Mouse (Mus musculus) intestine, embryonic 15.5 days (tissue): Measurements from ENCODE around the gene Aadacl3. TPM values are rescaled to one million over a fixed set of nuclear protein-coding genes. Genes with fewer than 3 reads are reported as not detected.

Source experiments
- ATAC-seq: fragments of 200-750 bp; cut with Nextera tagmentation; 2 replicates; pipeline ENCODE4 v1.8.0; 2017; ENCODE audit warnings: moderate TSS enrichment, moderate library complexity
- H3K27ac ChIP-seq: fragments of 300-500 bp; sonication (generic); 2 replicates; pipeline ENCODE4 v1.5.1; 2015; ENCODE audit warnings: mild to moderate bottlenecking, inconsistent platforms
- H3K27me3 ChIP-seq: fragments of 300-500 bp; sonication (generic); replicated peaks from 2 replicates; pipeline ENCODE4 v1.6.1; 2015; ENCODE audit warnings: inconsistent platforms
- H3K36me3 ChIP-seq: fragments of 300-500 bp; sonication (generic); 2 replicates; pipeline ENCODE4 v1.6.1; 2015; ENCODE audit warnings: inconsistent platforms
- H3K4me1 ChIP-seq: fragments of 300-500 bp; sonication (generic); replicated peaks from 2 replicates; pipeline ENCODE4 v1.6.1; 2015; ENCODE audit warnings: inconsistent platforms
- H3K4me2 ChIP-seq: fragments of 300-500 bp; sonication (generic); replicated peaks from 2 replicates; pipeline ENCODE4 v1.6.1; 2015; ENCODE audit warnings: mild to moderate bottlenecking, inconsistent platforms
- H3K4me3 ChIP-seq: fragments of 300-500 bp; sonication (generic); replicated peaks from 2 replicates; pipeline ENCODE4 v1.5.1; 2015; ENCODE audit warnings: inconsistent platforms
- H3K9ac ChIP-seq: fragments of 300-500 bp; sonication (generic); 2 replicates; pipeline ENCODE4 v1.6.1; 2015; ENCODE audit warnings: inconsistent platforms
- H3K9me3 ChIP-seq: fragments of 300-500 bp; sonication (generic); 2 replicates; pipeline ENCODE4 v1.6.1; 2016; ENCODE audit warnings: inconsistent platforms
- WGBS: fragments of 180-500 bp; shearing (Covaris S2); methylation state at CpG from one replicate; pipeline ENCODE4 v1.1.7; 2015; 5-methylcytosine and 5-hydroxymethylcytosine counted together
- polyA plus RNA-seq: library from polyadenylated mRNA; unstranded; fragments of >200 nt; fragmentation: Nextera tagmentation; extraction: Ambion mirVana; gene quantifications from 2 replicates; pipeline ENCODE4 v1.2.1, GENCODE M21; 2015

Aadacl3 gene
- polyA plus RNA-seq, 1 experiment from 2014 or later = not detected

- Histone ChIP-seq H3K9me3 (no peaks in the 10 kb centered on the region), H3K27me3 (no peaks in the 10 kb centered on the region), H3K4me2 (no peak overlapping the region), H3K9ac (no peak overlapping the region), H3K36me3 (no peaks in the 10 kb centered on the region), H3K4me3 (no peak overlapping the region), H3K27ac (no peak overlapping the region), H3K4me1 (no peaks in the 10 kb centered on the region)
- WGBS = 85% methylated on average over 5 of the region's 5 CpGs
- no peak for ATAC-seq
Observed at GRCm38 (mm10) chr4:144424590-144424989, 39.0 kb downstream of the Aadacl3 start.

GRCm38 (mm10) chr4:144420644-144421043 lies 42.9 kb downstream of the Aadacl3 start:
- Histone ChIP-seq H3K4me1 (no peaks in the 10 kb centered on the region), H3K4me2 (no peak overlapping the region), H3K9ac (no peak overlapping the region), H3K36me3 (no peaks in the 10 kb centered on the region), H3K27ac (no peak overlapping the region), H3K4me3 (no peak overlapping the region), H3K9me3 (no peaks in the 10 kb centered on the region), H3K27me3 (no peaks in the 10 kb centered on the region)
- no peak for ATAC-seq

- Histone ChIP-seq H3K27me3 (no peaks in the 10 kb centered on the region), H3K27ac (no peak within 1 kb of the TSS), H3K4me1 (0 out of 2 replicates have a peak, but pooled peaks cover 2% of the 10 kb centered on the region), H3K9ac (no peak within 1 kb of the TSS), H3K4me3 (no peak within 1 kb of the TSS), H3K9me3 (no peaks in the 10 kb centered on the region), H3K4me2 (no peak within 1 kb of the TSS), H3K36me3 (no peaks in the 10 kb centered on the region)
- 62% methylated on average over 9 of the region's 9 CpGs for WGBS
- ATAC-seq = no peak
Observed at GRCm38 (mm10) chr4:144408290-144408689, 55.3 kb downstream of the Aadacl3 start, which contains the start of gene Pramef12. Gene Pramef12, minus strand, starts transcription at chr4:144408464.

- 71% methylated on average over 3 of the region's 3 CpGs for WGBS
Observed at GRCm38 (mm10) chr4:144406261-144406660, 57.3 kb downstream of the Aadacl3 start.

GRCm38 (mm10) chr4:144404456-144405086 lies 59.0 kb downstream of the Aadacl3 start:
- peak overlapping the region; percentile 26 for H3K9ac ChIP-seq
- no peaks in the 10 kb centered on the region for H3K27me3 ChIP-seq

More at GRCm38 (mm10) chr4:144406261-144406660, 57.3 kb downstream of the Aadacl3 start:
- Histone ChIP-seq H3K9me3 (no peaks in the 10 kb centered on the region), H3K4me2 (no peak overlapping the region), H3K27me3 (no peaks in the 10 kb centered on the region), H3K4me1 (0 out of 2 replicates have a peak, but pooled peaks cover 2% of the 10 kb centered on the region), H3K36me3 (no peaks in the 10 kb centered on the region), H3K4me3 (no peak overlapping the region), H3K27ac (no peak overlapping the region), H3K9ac (no peak overlapping the region)
- ATAC-seq = no peak

More at GRCm38 (mm10) chr4:144404456-144405086, 59.0 kb downstream of the Aadacl3 start:
- 4% methylated on average over 16 of the region's 17 CpGs for WGBS
- Histone ChIP-seq H3K9me3 (no peaks in the 10 kb centered on the region), H3K4me2 (peak overlapping the region; percentile 75), H3K36me3 (no peaks in the 10 kb centered on the region), H3K4me3 (peak overlapping the region; percentile 31), H3K4me1 (0 out of 2 replicates have a peak, but pooled peaks cover 2% of the 10 kb centered on the region), H3K27ac (peak overlapping the region; percentile 17; the same call in 1 of the 2 replicates)
- ATAC-seq = peak; percentile 93

Other genes starting within 250 kb of the Aadacl3 start
- gene Pramel5, start 183.3 kb downstream of the Aadacl3 start, polyA plus RNA-seq = not detected in 2 replicates
- not detected in 2 replicates for gene Gm13128, start 133.5 kb downstream of the Aadacl3 start, polyA plus RNA-seq
- not detected in 2 replicates for gene Gm13119, start 105.8 kb downstream of the Aadacl3 start, polyA plus RNA-seq
- not detected in 2 replicates for gene Pramef20, start 85.8 kb downstream of the Aadacl3 start, polyA plus RNA-seq
- not detected in 2 replicates for gene Pramef12, start 55.3 kb downstream of the Aadacl3 start, polyA plus RNA-seq
- not detected in 2 replicates for gene 1700012P22Rik, start 25.0 kb downstream of the Aadacl3 start, polyA plus RNA-seq
- not detected in 2 replicates for gene Gm9944, start 10.4 kb downstream of the Aadacl3 start, polyA plus RNA-seq
- not detected in 2 replicates for gene 9430007A20Rik, start 56.1 kb upstream of the Aadacl3 start, polyA plus RNA-seq
- gene Gm13124, start 101.4 kb upstream of the Aadacl3 start, polyA plus RNA-seq = not detected in 2 replicates
- not detected in 2 replicates for gene Aadacl4, start 150.0 kb upstream of the Aadacl3 start, polyA plus RNA-seq
- not detected in 2 replicates for gene Gm436, start 222.6 kb upstream of the Aadacl3 start, polyA plus RNA-seq